Mouse (Mus musculus) MEL-GATA-1-ER (cell line): ENCODE data around the gene Eea1.
A peak's percentile ranks its signal among the peaks of the same experiment; 100 is the strongest.
"Not testable (repeated sequence)": the region's sequence is repeated elsewhere in the genome, so short reads cannot be mapped to it uniquely, and the experiment has no call there.

Experiments
- DNase-seq: peaks from one replicate; pipeline ENCODE4 v3.0.0-alpha.2; 2012; ENCODE audit warnings: low read depth; ENCODE audit errors: extremely low read depth

Eea1 gene

GRCm38 (mm10) chr10:95940046-95940900 is at the start of gene Eea1:
Gene Eea1, plus strand, starts transcription at chr10:95940650.
- peak; percentile 71 for DNase-seq

GRCm38 (mm10) chr10:95891214-95891960 is 49.1 kb upstream of the Eea1 start:
- no peak for DNase-seq

- no peak for DNase-seq
Measured at GRCm38 (mm10) chr10:95892132-95892531, 48.3 kb upstream of the Eea1 start.

GRCm38 (mm10) chr10:95893291-95893932 is 47.0 kb upstream of the Eea1 start:
- DNase-seq = no peak

- DNase-seq = no peak
Measured at GRCm38 (mm10) chr10:95894036-95894855, 46.2 kb upstream of the Eea1 start.

- peak; percentile 44 for DNase-seq
Measured at GRCm38 (mm10) chr10:95894856-95895386, 45.5 kb upstream of the Eea1 start.

- DNase-seq = peak; percentile 16
Measured at GRCm38 (mm10) chr10:95898471-95899154, 41.8 kb upstream of the Eea1 start.

- DNase-seq = no peak
Measured at GRCm38 (mm10) chr10:95904668-95905067, 35.8 kb upstream of the Eea1 start.

GRCm38 (mm10) chr10:95909246-95909909 is 31.1 kb upstream of the Eea1 start:
- no peak for DNase-seq

GRCm38 (mm10) chr10:95911016-95911415 is 29.4 kb upstream of the Eea1 start:
- DNase-seq = no peak

GRCm38 (mm10) chr10:95914434-95915174 is 25.8 kb upstream of the Eea1 start:
- DNase-seq = no peak

- DNase-seq = no peak
Measured at GRCm38 (mm10) chr10:95918716-95919115, 21.7 kb upstream of the Eea1 start.

GRCm38 (mm10) chr10:95923263-95924217 is 16.9 kb upstream of the Eea1 start:
- DNase-seq = no peak

GRCm38 (mm10) chr10:95933631-95934030 is 6.8 kb upstream of the Eea1 start:
- DNase-seq = not testable (repeated sequence)

- peak; percentile 16 for DNase-seq
Measured at GRCm38 (mm10) chr10:95940901-95941767, 684 bp downstream of the Eea1 start.

GRCm38 (mm10) chr10:95941768-95942425 is 1.4 kb downstream of the Eea1 start:
- DNase-seq = peak; percentile 8
